ENCODE assay signal across 9 mouse cellular contexts in the genomic region with DNA sequence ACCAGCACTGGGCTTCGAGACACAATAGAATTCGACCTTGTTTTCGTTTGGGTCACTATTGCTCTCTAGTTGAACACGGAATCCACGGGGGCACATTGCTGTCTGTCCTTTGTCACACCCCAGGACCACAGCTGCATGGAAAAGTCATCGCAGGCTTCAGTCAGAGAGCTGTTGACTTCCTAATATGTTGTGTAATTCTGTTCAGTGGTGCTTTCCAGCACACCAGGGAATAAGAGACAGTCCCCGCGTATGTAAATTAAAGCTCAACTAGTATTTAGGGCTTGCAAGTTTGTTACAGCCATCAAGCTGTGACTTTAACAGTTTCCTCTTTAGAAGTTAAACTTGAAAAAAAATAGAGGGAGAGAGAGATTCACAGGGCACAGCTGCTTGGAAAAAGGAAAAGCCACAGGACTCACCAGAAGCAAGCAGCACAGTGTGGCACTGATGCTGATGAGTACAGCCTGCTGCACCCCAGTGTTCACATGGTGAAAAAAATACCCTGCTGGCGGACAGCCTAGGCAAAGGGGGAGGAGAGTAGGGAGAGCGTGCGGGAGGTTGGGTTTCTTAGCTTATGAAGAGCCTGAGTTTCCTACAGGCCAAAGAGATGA. TPM values are rescaled to one million over a fixed set of nuclear protein-coding genes. Genes with fewer than 3 reads are reported as not detected.
DNase-seq lines count a peak whose midpoint lies in the region; ATAC-seq and TF ChIP-seq lines count a peak whose summit lies in the region.
"Had no signal": no experiment of that assay in that cellular context is flagged by ENCODE, and none has a peak within 500 bp of the region (broad histone marks: within the 10 kb centered on the region; RNA-seq: fewer than 3 reads in every experiment).

No protein-coding gene starts in this region.

- WGBS in lung, embryonic 14.5 days, result 42% methylated on average over 11 of the region's 11 CpGs

- no peaks in the 10 kb centered on the region for H3K27me3 ChIP-seq in lung, embryonic 14.5 days (ENCODE audit: insufficient read depth, low read length)
- H3K27me3 ChIP-seq: midbrain, embryonic 12.5 days had no signal

- ATAC-seq in lung, embryonic 14.5 days (ENCODE audit: insufficient read depth), result peak; percentile 92
- ATAC-seq in inflammation-experienced regulatory T-cells, adult 6 months, result no peak

- DNase-seq in spleen, adult 18-20 months, result peak; percentile 38 to 45
- no peak for DNase-seq in spleen, adult 12 weeks (ENCODE audit: low spot score)
- peak; percentile 61 to 70 for DNase-seq in cerebellum, postnatal 14 days
- peak; percentile 73 for DNase-seq in heart, adult 8-10 months (ENCODE audit: low spot score)
- peak; percentile 72 to 77 for DNase-seq in layer of hippocampus, postnatal 10 days (ENCODE audit: low spot score in 2 of 2)
- DNase-seq in lung, embryonic 14.5 days, result peak; percentile 78
- peak; percentile 88 for DNase-seq in skeletal muscle tissue, adult 2 months (ENCODE audit: low read depth, low spot score)

- no peaks in the 10 kb centered on the region for H3K4me1 ChIP-seq in lung, embryonic 14.5 days (ENCODE audit: insufficient read depth)
- H3K4me1 ChIP-seq: midbrain, embryonic 12.5 days had no signal

- no peak overlapping the region for H3K27ac ChIP-seq in lung, embryonic 14.5 days (ENCODE audit: low read depth)
- H3K27ac ChIP-seq: midbrain, embryonic 12.5 days had no signal

- H3K9me3 ChIP-seq in lung, embryonic 14.5 days (ENCODE audit: low read depth, low read length), result no peaks in the 10 kb centered on the region
- H3K9me3 ChIP-seq: midbrain, embryonic 12.5 days had no signal

- H3K4me2 ChIP-seq in lung, embryonic 14.5 days, result no peak overlapping the region
- H3K4me2 ChIP-seq: midbrain, embryonic 12.5 days had no signal

- no peak overlapping the region for H3K4me3 ChIP-seq in lung, embryonic 14.5 days (ENCODE audit: low read depth, low read length)
- H3K4me3 ChIP-seq: midbrain, embryonic 12.5 days had no signal

- no peak overlapping the region for H3K9ac ChIP-seq in lung, embryonic 14.5 days
- H3K9ac ChIP-seq: midbrain, embryonic 12.5 days had no signal

- no peaks in the 10 kb centered on the region for H3K36me3 ChIP-seq in lung, embryonic 14.5 days (ENCODE audit: insufficient read depth)
- H3K36me3 ChIP-seq: midbrain, embryonic 12.5 days had no signal

- peak; percentile 18 for TF ChIP-seq CTCF in lung, embryonic 14.5 days (IDR thresholded peaks at IDR 0.05; ENCODE audit: low read depth)

RNA-seq across cellular contexts. Expression of gene Il12a, which starts 3.1 kb away (rescaled TPM):
- under 1 TPM in 3 of 4 experiments, not detected in 1; 0.22 to 0.78 (median 0.22) TPM for total RNA-seq in heart, adult 8-10 months (2022)
- total RNA-seq in layer of hippocampus, postnatal 10 days (2021), result under 1 TPM in 1 of 2 experiments, not detected in 1; 0.62 TPM
- polyA plus RNA-seq in lung, embryonic 14.5 days (2014; fragmentation: Nextera tagmentation; extraction: Ambion mirVana), result 0.30 TPM in 1 of 2 replicates, not detected in the other
- under 1 TPM in 1 of 3 experiments, not detected in 2; 0.59 TPM for polyA plus RNA-seq in inflammation-experienced regulatory T-cells, adult 6 months (2017; shearing (Covaris generic))
- polyA plus RNA-seq: midbrain, embryonic 12.5 days had no signal
